14 mouse cellular contexts compared by ENCODE assay signal in the genomic region with DNA sequence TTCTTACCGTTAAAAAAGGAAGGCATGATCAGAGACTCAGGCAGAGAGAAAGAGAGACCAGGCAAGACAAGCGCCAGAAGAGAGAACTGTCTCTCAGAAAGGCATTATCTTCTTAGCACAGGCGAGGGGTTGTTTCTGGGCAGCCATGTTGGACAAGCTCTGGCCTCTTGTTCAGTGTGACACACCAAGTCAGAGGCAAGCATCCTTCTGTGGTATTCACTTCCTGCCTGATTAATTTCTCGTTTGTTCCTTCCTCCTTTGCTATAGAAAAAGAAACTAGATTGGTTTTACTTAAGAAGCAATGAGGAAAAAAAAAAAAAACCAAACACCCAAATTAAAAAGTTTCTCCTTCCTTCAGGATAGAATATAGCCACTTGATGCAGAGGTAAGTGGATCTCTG.
A peak's percentile ranks its signal among the peaks of the same experiment; 100 is the strongest.
DNase-seq lines count a peak whose midpoint lies in the region; ATAC-seq and TF ChIP-seq lines count a peak whose summit lies in the region.
"Had no signal": no experiment of that assay in that cellular context is flagged by ENCODE, and none has a peak within 500 bp of the region (broad histone marks: within the 10 kb centered on the region; RNA-seq: fewer than 3 reads in every experiment).

No protein-coding gene starts in this region.

- H3K4me1 ChIP-seq in bone marrow, adult 2 months (ENCODE audit: control insufficient read depth, insufficient read depth, low read length), result peaks cover 12% of the 10 kb centered on the region
- peaks cover 64% of the 10 kb centered on the region for H3K4me1 ChIP-seq in liver, embryonic 13.5 days (replicated peaks)
- H3K4me1 ChIP-seq in small intestine, adult 2 months (ENCODE audit: control insufficient read depth, insufficient read depth, insufficient read length, low read length), result peaks cover 11% of the 10 kb centered on the region; the same call in 1 of the 2 replicates
- H3K4me1 ChIP-seq in kidney, embryonic 14.5 days (ENCODE audit: control insufficient read depth, insufficient read depth, low read length), result peaks cover 14% of the 10 kb centered on the region
- peaks cover 4% of the 10 kb centered on the region; the same call in 1 of the 2 replicates for H3K4me1 ChIP-seq in forebrain, embryonic 14.5 days (ENCODE audit: control insufficient read depth, insufficient read depth, low read length)

- peak; percentile 70 for ATAC-seq in liver, embryonic 13.5 days (ENCODE audit: low read depth)
- no peak for ATAC-seq in kidney, embryonic 14.5 days (ENCODE audit: low FRiP score, low TSS enrichment)
- no peak for ATAC-seq in forebrain, embryonic 14.5 days

- H3K4me2 ChIP-seq in liver, embryonic 13.5 days, result peak overlapping the region; percentile 45
- H3K4me2 ChIP-seq in kidney, embryonic 14.5 days (replicated peaks; ENCODE audit: low read depth, low read length), result no peak overlapping the region
- no peak overlapping the region for H3K4me2 ChIP-seq in forebrain, embryonic 14.5 days (ENCODE audit: low read length)

- H3K36me3 ChIP-seq in liver, embryonic 13.5 days, result no peaks in the 10 kb centered on the region
- no peaks in the 10 kb centered on the region; the same call in 1 of the 2 replicates for H3K36me3 ChIP-seq in small intestine, adult 2 months (ENCODE audit: control insufficient read depth, insufficient read depth, low read length)
- H3K36me3 ChIP-seq in kidney, embryonic 14.5 days (ENCODE audit: control insufficient read depth, insufficient read depth, low read length), result no peaks in the 10 kb centered on the region
- H3K36me3 ChIP-seq in forebrain, embryonic 14.5 days (ENCODE audit: control insufficient read depth, insufficient read depth, low read length), result no peaks in the 10 kb centered on the region
- H3K36me3 ChIP-seq: G1E had no signal

- WGBS in bone marrow, adult 2 months, result 3% methylated on average over 4 of the region's 4 CpGs
- 6% methylated on average over 4 of the region's 4 CpGs for WGBS in liver, embryonic 13.5 days (ENCODE audit: insufficient replicate concordance)
- 48% methylated on average over 4 of the region's 4 CpGs for WGBS in small intestine, adult 2 months
- 57% methylated on average over 4 of the region's 4 CpGs for WGBS in kidney, embryonic 14.5 days
- 62% methylated on average over 4 of the region's 4 CpGs for WGBS in forebrain, embryonic 14.5 days

- no peak for TF ChIP-seq CTCF in bone marrow, adult 2 months (IDR thresholded peaks at IDR 0.05; ENCODE audit: control insufficient read depth, insufficient read depth, low read length)
- TF ChIP-seq CTCF in small intestine, adult 2 months (IDR thresholded peaks at IDR 0.05; ENCODE audit: extremely low read depth, insufficient read length, insufficient replicate concordance, low read depth, low read length), result no peak

- peak overlapping the region; percentile 40 for H3K4me3 ChIP-seq in bone marrow, adult 2 months (replicated peaks; ENCODE audit: control insufficient read depth, low read depth, low read length)
- H3K4me3 ChIP-seq in liver, embryonic 13.5 days (replicated peaks), result no peak overlapping the region
- peak overlapping the region; percentile 11; the same call in 1 of the 2 replicates for H3K4me3 ChIP-seq in small intestine, adult 2 months (ENCODE audit: low read depth, low read length)
- H3K4me3 ChIP-seq in kidney, embryonic 14.5 days (ENCODE audit: low read length), result no peak overlapping the region
- no peak overlapping the region for H3K4me3 ChIP-seq in forebrain, embryonic 14.5 days (ENCODE audit: low read depth, low read length)

- TF ChIP-seq POLR2A in bone marrow, adult 2 months (IDR thresholded peaks at IDR 0.05; ENCODE audit: borderline replicate concordance, control insufficient read depth, low read depth, low read length), result 0 out of 2 replicates have a peak, but pooled peaks have one; percentile 22
- TF ChIP-seq POLR2A in small intestine, adult 2 months (IDR thresholded peaks at IDR 0.05; ENCODE audit: low read depth, low read length), result no peak

- DNase-seq in spleen, postnatal 36 days (ENCODE audit: low spot score in 2 of 2), result peak; percentile 75 to 82
- DNase-seq in spleen, postnatal 4 days (ENCODE audit: low spot score in 2 of 2), result no peak
- DNase-seq in liver, embryonic 13.5 days, result peak; percentile 22
- DNase-seq in forebrain, embryonic 14.5 days (ENCODE audit: low spot score), result no peak
- DNase-seq in embryo, embryonic 11 days, result no peak
- DNase-seq: adrenal gland, adult 8-10 months; cerebellum, adult 2 months; kidney, adult 18-20 months; lung, postnatal 14 days; right cerebral cortex, adult 18-20 months had no signal

- H3K27me3 ChIP-seq in liver, embryonic 13.5 days, result no peaks in the 10 kb centered on the region
- H3K27me3 ChIP-seq in small intestine, adult 2 months (ENCODE audit: control insufficient read depth, insufficient read depth, low read length), result no peaks in the 10 kb centered on the region
- no peaks in the 10 kb centered on the region for H3K27me3 ChIP-seq in kidney, embryonic 14.5 days (ENCODE audit: control insufficient read depth, insufficient read depth, low read length)
- H3K27me3 ChIP-seq in forebrain, embryonic 14.5 days (replicated peaks; ENCODE audit: control insufficient read depth, insufficient read depth, low read length), result no peaks in the 10 kb centered on the region

- peak overlapping the region; percentile 46; the same call in 1 of the 2 replicates for H3K9ac ChIP-seq in liver, embryonic 13.5 days
- H3K9ac ChIP-seq in kidney, embryonic 14.5 days (ENCODE audit: low read depth, low read length), result no peak overlapping the region
- no peak overlapping the region for H3K9ac ChIP-seq in forebrain, embryonic 14.5 days (ENCODE audit: low read length)

- H3K9me3 ChIP-seq in liver, embryonic 13.5 days (replicated peaks), result no peaks in the 10 kb centered on the region
- no peaks in the 10 kb centered on the region for H3K9me3 ChIP-seq in kidney, embryonic 14.5 days (ENCODE audit: control insufficient read depth, low read length)
- no peaks in the 10 kb centered on the region for H3K9me3 ChIP-seq in forebrain, embryonic 14.5 days (replicated peaks; ENCODE audit: control insufficient read depth, low read length)
- H3K9me3 ChIP-seq: G1E had no signal

- H3K27ac ChIP-seq in bone marrow, adult 2 months (ENCODE audit: control insufficient read depth, insufficient read depth, low read depth, low read length, poor library complexity), result peak overlapping the region; percentile 55
- H3K27ac ChIP-seq in liver, embryonic 13.5 days, result peak overlapping the region; percentile 67
- peak overlapping the region; percentile 47; the same call in 1 of the 2 replicates for H3K27ac ChIP-seq in small intestine, adult 2 months (ENCODE audit: insufficient read depth, low read depth, low read length)
- no peak overlapping the region for H3K27ac ChIP-seq in kidney, embryonic 14.5 days (ENCODE audit: low read depth, low read length)
- no peak overlapping the region for H3K27ac ChIP-seq in forebrain, embryonic 14.5 days (ENCODE audit: low read depth, low read length)

Comparison
In these comparisons a context has a peak if more than half of its experiments do, and no peak if none do; other contexts are left out.
1. DNase-seq: peak in spleen, postnatal 36 days (2 of 2) and liver, embryonic 13.5 days (single experiment); none in spleen, postnatal 4 days (0 of 2), forebrain, embryonic 14.5 days (single experiment) and embryo, embryonic 11 days (single experiment).
2. H3K27ac ChIP-seq: peak in bone marrow, adult 2 months (single experiment), liver, embryonic 13.5 days (single experiment) and small intestine, adult 2 months (single experiment); none in kidney, embryonic 14.5 days (single experiment) and forebrain, embryonic 14.5 days (single experiment).
3. H3K4me3 ChIP-seq: peak in bone marrow, adult 2 months (single experiment) and small intestine, adult 2 months (single experiment); none in liver, embryonic 13.5 days (single experiment), kidney, embryonic 14.5 days (single experiment) and forebrain, embryonic 14.5 days (single experiment).